Mouse (Mus musculus) G1E (cell line): ENCODE results near the gene Fdps. TPM values are rescaled to one million over a fixed set of nuclear protein-coding genes. Genes with fewer than 3 reads are reported as not detected.

Experiments
- ATAC-seq: 2 replicates; pipeline ENCODE4 v1.8.0; 2016; ENCODE audit warnings: mild to moderate bottlenecking; ENCODE audit not compliant: insufficient number of reproducible peaks, poor library complexity, low FRiP score, severe bottlenecking; ENCODE audit errors: extremely low read depth
- DNase-seq: peaks from one replicate; pipeline ENCODE4 v3.0.0; 2012; ENCODE audit warnings: low spot score
- H3K27me3 ChIP-seq: 2 replicates; pipeline ENCODE4 v1.6.1; 2012; ENCODE audit warnings: mild to moderate bottlenecking, low read length, inconsistent platforms; ENCODE audit not compliant: insufficient read depth
- H3K36me3 ChIP-seq: replicated peaks from 2 replicates; pipeline ENCODE3; 2012; ENCODE audit warnings: mild to moderate bottlenecking, inconsistent platforms
- H3K4me1 ChIP-seq: 2 replicates; pipeline ENCODE4 v1.6.1; 2012; ENCODE audit warnings: low read depth, low read length, inconsistent platforms, mixed read lengths; ENCODE audit not compliant: insufficient read depth
- H3K4me3 ChIP-seq: 2 replicates; pipeline ENCODE4 v1.5.1; 2012; ENCODE audit warnings: low read depth, mild to moderate bottlenecking, inconsistent platforms, low read length, moderate library complexity, mixed read lengths
- H3K9me3 ChIP-seq: replicated peaks from 2 replicates; pipeline ENCODE4 v1.6.1; 2012; ENCODE audit warnings: inconsistent platforms
- CTCF ChIP-seq: IDR thresholded peaks from 2 replicates; pipeline ENCODE4 v1.5.1; 2012; ENCODE audit warnings: low read depth, low read length, inconsistent platforms, mixed read lengths
- GATA1 ChIP-seq: IDR thresholded peaks from 2 replicates; pipeline ENCODE4 v1.6.1; 2012; ENCODE audit warnings: borderline replicate concordance, low read length, inconsistent platforms, mixed read lengths
- GATA2 ChIP-seq: IDR thresholded peaks from 2 replicates; pipeline ENCODE4 v1.6.1; 2012; ENCODE audit warnings: low read depth, low read length, inconsistent platforms, borderline replicate concordance
- POLR2AphosphoS5 ChIP-seq: IDR thresholded peaks from 2 replicates; pipeline ENCODE4 v1.6.1; 2012; ENCODE audit warnings: low read depth, low read length, inconsistent platforms; ENCODE audit not compliant: insufficient replicate concordance
- TAL1 ChIP-seq: conservative IDR thresholded peaks from 2 replicates; pipeline ENCODE4 v1.6.1; 2012; ENCODE audit warnings: low read depth, low read length, inconsistent platforms, mixed read lengths
- polyA plus RNA-seq: library from polyadenylated mRNA; stranded (reverse); fragments of >175 nt; gene quantifications from 2 replicates; pipeline ENCODE4 v1.2.3, GENCODE M21; 2012
- total RNA-seq, 2 experiments: library from RNA; stranded (forward) in 1 of 2; stranded (reverse) in 1 of 2; fragments of 200-1000 nt in 1 of 2; fragments of >200 nt in 1 of 2; fragmentation: Nextera tagmentation in 1 of 2; gene quantifications; 2 replicates each; pipeline ENCODE4 v1.2.3; 2014 to 2017

Fdps gene
- total and polyA plus RNA-seq, 3 experiments: 22.5 to 481 (median 73.1) TPM

- TF ChIP-seq GATA2 (no peak), TAL1 (no peak), POLR2AphosphoS5 (no peak), GATA1 (no peak), CTCF (no peak)
- H3K27me3 ChIP-seq: no peaks in the 10 kb centered on the region
- DNase-seq: no peak
These were observed 28.1 kb upstream of the Fdps start for GRCm38 (mm10) chr3:89129908-89130307.

GRCm38 (mm10) chr3:89125981-89126380, 24.2 kb upstream of the Fdps start:
- H3K9me3 ChIP-seq: no peaks in the 10 kb centered on the region
- peaks cover 58% of the 10 kb centered on the region for H3K4me1 ChIP-seq
- ATAC-seq (no peak), DNase-seq (no peak)
- no peaks in the 10 kb centered on the region for H3K27me3 ChIP-seq
- H3K36me3 ChIP-seq: peaks cover 2% of the 10 kb centered on the region
- no peak for TF ChIP-seq GATA1
- no peak overlapping the region for H3K4me3 ChIP-seq

More at GRCm38 (mm10) chr3:89129908-89130307, 28.1 kb upstream of the Fdps start:
- H3K4me3 ChIP-seq: no peak overlapping the region
- peaks cover 75% of the 10 kb centered on the region for H3K4me1 ChIP-seq
- no peak for ATAC-seq
- H3K9me3 ChIP-seq: no peaks in the 10 kb centered on the region
- H3K36me3 ChIP-seq: peaks cover 2% of the 10 kb centered on the region

- Histone ChIP-seq H3K36me3 (no peaks in the 10 kb centered on the region), H3K4me1 (peaks cover 46% of the 10 kb centered on the region), H3K4me3 (no peak overlapping the region), H3K27me3 (no peaks in the 10 kb centered on the region), H3K9me3 (no peaks in the 10 kb centered on the region)
- TF ChIP-seq CTCF (no peak), GATA1 (no peak), GATA2 (no peak), POLR2AphosphoS5 (no peak), TAL1 (no peak)
- ATAC-seq (no peak), DNase-seq (no peak)
These were observed 22.5 kb upstream of the Fdps start for GRCm38 (mm10) chr3:89124241-89124640.

GRCm38 (mm10) chr3:89123313-89123712, 21.6 kb upstream of the Fdps start:
- DNase-seq: no peak
- H3K27me3 ChIP-seq: no peaks in the 10 kb centered on the region
- no peak overlapping the region for H3K4me3 ChIP-seq
- no peak for ATAC-seq
- no peaks in the 10 kb centered on the region for H3K36me3 ChIP-seq
- no peaks in the 10 kb centered on the region for H3K9me3 ChIP-seq
- H3K4me1 ChIP-seq: peaks cover 37% of the 10 kb centered on the region
- TF ChIP-seq GATA1: no peak
- TF ChIP-seq TAL1: no peak
- TF ChIP-seq GATA2: no peak
- no peak for TF ChIP-seq CTCF
- no peak for TF ChIP-seq POLR2AphosphoS5

GRCm38 (mm10) chr3:89115522-89115921, 13.8 kb upstream of the Fdps start:
- Histone ChIP-seq H3K4me1 (peaks cover 27% of the 10 kb centered on the region), H3K27me3 (no peaks in the 10 kb centered on the region), H3K36me3 (no peaks in the 10 kb centered on the region), H3K9me3 (no peaks in the 10 kb centered on the region), H3K4me3 (no peak overlapping the region)
- DNase-seq: no peak
- TF ChIP-seq GATA1 (no peak), POLR2AphosphoS5 (no peak), CTCF (peak; percentile 22; the same call in 1 of the 2 replicates), GATA2 (no peak)
- ATAC-seq: no peak

GRCm38 (mm10) chr3:89113058-89113457, 11.3 kb upstream of the Fdps start:
- Histone ChIP-seq H3K9me3 (no peaks in the 10 kb centered on the region), H3K36me3 (no peaks in the 10 kb centered on the region), H3K27me3 (no peaks in the 10 kb centered on the region), H3K4me3 (no peak overlapping the region), H3K4me1 (peaks cover 27% of the 10 kb centered on the region)
- no peak for TF ChIP-seq TAL1
- no peak for TF ChIP-seq GATA1
- no peak for TF ChIP-seq GATA2
- TF ChIP-seq POLR2AphosphoS5: no peak
- no peak for TF ChIP-seq CTCF
- no peak for DNase-seq
- ATAC-seq: no peak

- Histone ChIP-seq H3K4me3 (no peak overlapping the region), H3K4me1 (peaks cover 26% of the 10 kb centered on the region), H3K9me3 (no peaks in the 10 kb centered on the region), H3K27me3 (no peaks in the 10 kb centered on the region), H3K36me3 (no peaks in the 10 kb centered on the region)
- TF ChIP-seq POLR2AphosphoS5: no peak
- TF ChIP-seq TAL1: no peak
- TF ChIP-seq CTCF: no peak
- TF ChIP-seq GATA1: no peak
- TF ChIP-seq GATA2: no peak
- DNase-seq (no peak), ATAC-seq (no peak)
These were observed 6.4 kb upstream of the Fdps start for GRCm38 (mm10) chr3:89108146-89108545.
